Mouse (Mus musculus) neural tube, embryonic 11.5 days (tissue): Measurements from ENCODE around the gene Slc46a1. TPM values are rescaled to one million over a fixed set of nuclear protein-coding genes. Genes with fewer than 3 reads are reported as not detected.

Experiments used
- polyA plus RNA-seq: library from polyadenylated mRNA; unstranded; fragments of >200 nt; fragmentation: Nextera tagmentation; extraction: Ambion mirVana; gene quantifications from 2 replicates; pipeline ENCODE4 v1.2.1, GENCODE M21; 2014

Gene Slc46a1
- polyA plus RNA-seq, 1 experiment from 2014 or later, result 19.6 TPM

Other genes starting within 250 kb of the Slc46a1 start
- 60.1 and 62.5 TPM in 2 replicates for gene Sdf2, start 220.0 kb upstream of the Slc46a1 start, polyA plus RNA-seq
- 35.4 and 36.7 TPM in 2 replicates for gene Supt6, start 219.7 kb upstream of the Slc46a1 start, polyA plus RNA-seq
- gene 2610507B11Rik, start 203.9 kb upstream of the Slc46a1 start, polyA plus RNA-seq, result 68.2 and 68.9 TPM in 2 replicates
- gene BC030499, start 174.9 kb upstream of the Slc46a1 start, polyA plus RNA-seq, result 0.17 TPM in 1 of 2 replicates, not detected in the other
- gene Spag5, start 164.2 kb upstream of the Slc46a1 start, polyA plus RNA-seq, result 48.0 and 52.7 TPM in 2 replicates
- 3.0 and 4.0 TPM in 2 replicates for gene Aldoc, start 142.7 kb upstream of the Slc46a1 start, polyA plus RNA-seq
- gene Pigs, start 137.3 kb upstream of the Slc46a1 start, polyA plus RNA-seq, result 65.5 and 72.3 TPM in 2 replicates
- 69.3 and 74.6 TPM in 2 replicates for gene Unc119, start 122.2 kb upstream of the Slc46a1 start, polyA plus RNA-seq
- not detected in 2 replicates for gene Foxn1, start 79.1 kb upstream of the Slc46a1 start, polyA plus RNA-seq
- not detected in 2 replicates for gene Slc13a2, start 43.5 kb upstream of the Slc46a1 start, polyA plus RNA-seq
- gene Sarm1, start 32.1 kb downstream of the Slc46a1 start, polyA plus RNA-seq, result 17.4 and 21.8 TPM in 2 replicates
- 67.8 and 68.7 TPM in 2 replicates for gene Vtn, start 33.4 kb downstream of the Slc46a1 start, polyA plus RNA-seq
- gene Sebox, start 37.8 kb downstream of the Slc46a1 start, polyA plus RNA-seq, result not detected in 2 replicates
- gene Tmem199, start 46.5 kb downstream of the Slc46a1 start, polyA plus RNA-seq, result 81.8 and 87.3 TPM in 2 replicates
- gene Poldip2, start 46.5 kb downstream of the Slc46a1 start, polyA plus RNA-seq, result 156 and 158 TPM in 2 replicates
- 70.0 and 71.2 TPM in 2 replicates for gene Tnfaip1, start 70.6 kb downstream of the Slc46a1 start, polyA plus RNA-seq
- gene Ift20, start 70.7 kb downstream of the Slc46a1 start, polyA plus RNA-seq, result 99.7 and 110 TPM in 2 replicates
- gene Tmem97, start 85.1 kb downstream of the Slc46a1 start, polyA plus RNA-seq, result 69.3 and 75.1 TPM in 2 replicates
- gene Nlk, start 231.7 kb downstream of the Slc46a1 start, polyA plus RNA-seq, result 25.3 and 26.9 TPM in 2 replicates